Mouse (Mus musculus) retina, postnatal 1 day (tissue): ENCODE data around the gene Zfp322a.

Experiments
- DNase-seq: peaks from one replicate; pipeline ENCODE4 v3.0.0-alpha.2; 2012

The Zfp322a gene

GRCm38 (mm10) chr13:23312909-23313669, 55.9 kb downstream of the Zfp322a start:
- peak; percentile 48 for DNase-seq

DNA sequence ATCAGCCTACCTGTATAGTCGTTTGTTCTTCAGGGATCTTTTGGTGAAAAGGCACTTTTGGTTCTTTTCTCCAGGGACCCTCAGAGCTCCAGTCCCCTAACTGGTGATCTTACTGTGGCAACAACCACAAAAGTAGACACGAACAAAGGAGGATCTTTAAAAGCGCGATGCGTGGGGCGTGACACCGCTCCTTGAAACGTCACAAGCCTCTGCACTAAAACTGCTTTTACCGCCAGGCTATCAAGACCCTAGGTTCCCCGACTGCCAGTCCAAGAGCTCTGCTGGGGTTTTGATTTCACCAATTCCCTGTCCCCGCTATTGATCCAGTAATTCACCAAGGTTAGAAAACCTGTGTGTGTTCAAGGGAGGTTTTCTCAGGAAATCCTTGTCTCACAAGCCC, 59.0 kb downstream of the Zfp322a start:
- peak; percentile 30 for DNase-seq

DNA sequence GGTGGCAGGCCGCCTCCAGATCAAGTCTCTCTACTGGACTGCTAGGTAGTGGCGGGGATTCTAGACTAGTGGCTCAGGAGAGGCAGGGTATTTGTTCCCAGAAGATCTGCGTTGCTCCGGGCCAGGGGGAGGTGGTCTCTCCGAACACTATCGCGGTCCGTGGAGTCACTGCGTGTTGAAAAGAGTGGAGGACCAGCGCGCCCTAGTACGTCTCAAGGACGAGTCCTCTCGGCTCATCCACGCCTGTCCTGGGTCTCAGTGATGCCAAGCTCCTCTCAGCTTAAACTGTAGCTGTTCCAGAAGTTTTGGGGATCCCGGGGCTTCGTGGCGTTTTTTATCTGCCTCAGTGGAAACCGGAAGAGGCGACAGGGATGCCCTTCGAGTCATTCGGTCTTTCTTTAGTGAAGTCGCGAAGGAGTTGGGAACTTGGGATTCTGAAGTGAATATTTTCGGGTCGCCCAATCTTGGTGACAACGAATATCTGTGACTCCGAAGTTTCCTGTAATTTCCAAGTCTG, 59.5 kb downstream of the Zfp322a start:
- peak; percentile 46 for DNase-seq

DNA sequence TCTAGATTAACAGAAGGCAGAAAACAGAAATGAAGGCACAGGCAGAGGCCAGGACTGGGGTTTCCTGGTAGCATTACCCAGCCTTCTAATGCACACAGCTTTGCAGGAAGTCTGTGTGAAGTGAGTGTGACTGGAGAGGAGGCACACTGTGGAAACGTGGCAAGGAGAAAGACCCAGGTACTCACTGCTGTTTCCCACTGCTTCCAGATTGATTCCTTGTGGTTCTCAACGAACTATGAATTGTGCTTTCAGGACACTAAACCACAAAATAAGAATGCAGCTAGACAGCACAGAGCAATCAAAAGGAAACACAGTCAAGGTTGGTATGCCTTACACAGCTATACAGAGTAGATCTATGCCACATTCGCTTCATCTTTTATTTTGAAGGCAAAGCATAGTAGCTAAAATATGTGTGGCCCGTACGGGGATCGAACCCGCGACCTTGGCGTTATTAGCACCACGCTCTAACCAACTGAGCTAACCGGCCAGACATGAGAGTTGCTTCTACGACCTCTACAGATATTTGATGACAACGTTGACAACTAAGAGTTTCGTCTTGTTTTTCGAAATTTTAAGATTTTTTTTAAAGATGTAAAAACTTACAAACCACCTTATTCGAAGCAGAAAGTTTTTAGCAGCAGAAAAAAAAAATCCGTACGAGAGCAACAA, 60.2 kb downstream of the Zfp322a start:
- peak; percentile 34 for DNase-seq

GRCm38 (mm10) chr13:23307069-23307814, 61.8 kb downstream of the Zfp322a start:
- DNase-seq: peak; percentile 46

GRCm38 (mm10) chr13:23306707-23307068, 62.3 kb downstream of the Zfp322a start:
- no peak for DNase-seq
